Mouse (Mus musculus) T-helper 17 cell (primary cell): ENCODE results near the gene Olfr1120.
"Not testable (repeated sequence)": the region's sequence is repeated elsewhere in the genome, so short reads cannot be mapped to it uniquely, and the experiment has no call there.

Experiments
- in situ Hi-C, 2 experiments: fragments of 300-600 bp; cut with MboI, MseI; formaldehyde crosslinking; loops; 1 replicate in 1 of 2; 2 replicates in 1 of 2; pipeline ENCODE4 v1.15.1; 2025; ENCODE audit warnings: high pct_unique_total_duplicates in 2 of 2

Gene Olfr1120

DNA sequence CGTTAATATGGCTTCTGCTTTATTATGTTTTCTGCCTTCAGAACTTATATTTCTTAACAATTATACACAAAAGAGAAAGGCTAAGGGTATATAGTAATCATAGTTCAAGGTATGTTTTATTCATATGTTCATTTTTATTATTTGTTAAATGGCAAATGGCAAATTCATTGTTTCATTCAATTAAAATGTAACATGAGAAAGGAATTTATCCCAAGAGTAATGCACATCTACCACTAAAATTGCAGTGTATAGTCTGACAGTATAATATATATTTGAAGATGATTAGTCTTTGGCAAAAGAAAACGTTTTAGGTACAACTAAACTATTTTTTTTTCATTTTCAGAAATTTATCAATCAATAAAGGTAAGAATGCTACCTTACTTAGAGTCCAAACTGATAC, at the start of gene Olfr1120:
Gene Olfr1120, plus strand, starts transcription at position 301 of the 400 bp plus-strand sequence.
- in situ Hi-C loops: no loop called here

GRCm38 (mm10) chr2:87307281-87307680, 47.3 kb upstream of the Olfr1120 start, which contains the start of gene Olfr1118:
Gene Olfr1118 (plus strand): TSS chr2:87307581.
- in situ Hi-C loops: no loop called here

DNA sequence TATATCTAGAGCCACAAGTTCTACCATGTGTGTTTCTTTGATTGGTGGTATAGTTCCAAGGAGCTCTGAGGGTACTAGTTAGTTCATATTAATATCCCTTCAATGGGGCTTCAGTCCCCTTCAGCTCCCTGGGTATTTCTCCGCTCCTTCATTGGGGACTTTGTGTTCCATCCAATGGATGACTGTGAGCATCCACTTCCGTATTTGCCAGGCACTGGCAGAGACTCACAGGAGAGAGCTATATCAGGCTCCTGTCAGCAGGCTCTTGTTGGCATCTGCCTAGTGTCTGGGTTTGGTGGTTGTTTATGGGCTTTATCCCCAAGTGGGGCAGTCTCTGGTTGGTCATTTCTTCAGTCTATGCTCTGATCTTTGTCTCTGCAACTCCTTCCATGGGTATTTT, 5.5 kb downstream of the Olfr1120 start:
- in situ Hi-C loops: not testable (repeated sequence)

DNA sequence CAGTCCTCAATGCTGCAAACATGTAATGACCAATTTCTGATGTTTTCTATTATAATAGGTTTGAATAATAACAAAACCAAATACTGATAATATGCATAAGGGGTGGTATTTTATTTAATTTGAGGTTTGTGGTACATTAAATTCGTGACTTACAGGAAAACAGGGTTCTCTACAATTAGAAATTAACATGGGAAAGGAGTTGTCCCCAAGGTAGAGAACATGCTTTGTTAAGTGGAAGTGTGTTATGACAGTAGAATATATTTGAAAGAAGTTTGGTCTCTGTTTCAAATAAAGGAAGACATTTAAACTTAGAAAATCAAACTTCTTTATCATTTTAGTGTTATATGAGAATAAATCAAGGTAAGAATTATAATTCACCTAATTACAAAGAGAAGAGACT, 15.0 kb downstream of the Olfr1120 start, which contains the start of gene Olfr1121:
Gene Olfr1121, plus strand, starts transcription at position 301 of the 400 bp plus-strand sequence.
- in situ Hi-C loops: no loop called here

DNA sequence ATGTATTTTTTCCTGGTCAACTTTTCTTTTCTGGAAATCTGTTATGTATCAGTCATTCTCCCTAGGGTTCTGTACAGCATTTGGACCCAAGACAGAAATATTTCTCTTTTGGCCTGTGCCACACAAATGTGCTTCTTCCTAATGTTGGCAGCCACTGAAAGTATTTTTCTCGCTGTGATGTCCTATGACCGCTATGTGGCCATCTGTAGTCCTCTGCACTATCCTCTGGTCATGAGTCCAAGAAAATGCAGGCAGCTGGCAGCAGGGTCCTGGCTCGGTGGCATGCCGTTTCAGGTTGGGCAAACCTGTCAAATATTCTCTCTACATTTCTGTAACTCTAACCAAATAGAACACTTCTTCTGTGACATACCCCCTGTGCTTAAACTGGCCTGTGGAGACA, 17.1 kb downstream of the Olfr1120 start:
- in situ Hi-C loops: no loop called here

DNA sequence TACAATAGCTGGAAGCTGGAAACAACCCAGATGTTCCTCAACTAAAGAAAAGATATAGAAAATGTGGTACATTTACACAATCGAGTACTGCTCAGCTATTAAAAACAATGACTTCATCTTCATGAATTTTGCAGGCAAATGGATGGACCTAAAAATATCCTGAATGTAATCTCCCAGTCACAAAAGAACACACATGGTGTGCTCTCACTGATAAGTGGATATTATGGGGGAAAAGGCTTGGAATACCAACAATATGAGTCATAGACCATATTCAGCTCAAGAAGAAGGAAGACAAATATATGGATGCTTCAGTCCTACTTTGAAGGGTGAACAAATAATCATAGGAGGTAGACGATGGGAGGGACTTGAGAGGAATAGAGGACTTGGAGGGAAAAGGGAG, 29.3 kb downstream of the Olfr1120 start:
- in situ Hi-C loops: no loop called here

GRCm38 (mm10) chr2:87385549-87385948, 30.9 kb downstream of the Olfr1120 start, which contains the start of gene Olfr1122:
Gene Olfr1122 (plus strand): TSS chr2:87385849.
- in situ Hi-C loops: no loop called here

- in situ Hi-C loops: not testable (repeated sequence)
Measured at GRCm38 (mm10) chr2:87393605-87394004, 39.0 kb downstream of the Olfr1120 start.

DNA sequence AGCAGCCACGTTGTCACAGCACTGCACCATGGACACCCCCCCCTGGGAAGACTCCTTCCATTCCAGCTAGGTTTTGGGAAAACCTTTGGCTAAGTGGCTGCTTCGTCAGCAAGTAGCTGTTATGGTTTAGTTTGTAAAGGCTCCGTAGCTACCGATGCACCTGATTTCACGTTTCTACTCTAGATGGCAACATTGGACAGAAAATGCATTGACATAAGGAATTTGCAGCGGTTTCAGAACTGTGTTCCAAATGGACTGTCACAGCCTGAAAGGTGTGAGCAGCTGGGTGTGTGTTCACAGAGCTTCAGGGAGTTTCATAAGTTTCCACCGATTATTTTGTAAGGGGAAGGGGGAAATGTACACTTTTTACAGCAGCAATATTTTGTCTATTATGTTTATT, 40.1 kb downstream of the Olfr1120 start:
- in situ Hi-C loops: not testable (repeated sequence)
